Mouse (Mus musculus) adrenal gland, adult 8-10 months (tissue): ENCODE data around the gene Olfr933. TPM values are rescaled to one million over a fixed set of nuclear protein-coding genes. Genes with fewer than 3 reads are reported as not detected.

ENCODE experiments used
- DNase-seq: peaks from one replicate; pipeline ENCODE4 v3.0.0; 2022
- total RNA-seq, 4 experiments: library from RNA; stranded (reverse); gene quantifications; 2 replicates each; pipeline ENCODE4 v1.2.4; 2022

Gene Olfr933
- total RNA-seq = not detected

DNA sequence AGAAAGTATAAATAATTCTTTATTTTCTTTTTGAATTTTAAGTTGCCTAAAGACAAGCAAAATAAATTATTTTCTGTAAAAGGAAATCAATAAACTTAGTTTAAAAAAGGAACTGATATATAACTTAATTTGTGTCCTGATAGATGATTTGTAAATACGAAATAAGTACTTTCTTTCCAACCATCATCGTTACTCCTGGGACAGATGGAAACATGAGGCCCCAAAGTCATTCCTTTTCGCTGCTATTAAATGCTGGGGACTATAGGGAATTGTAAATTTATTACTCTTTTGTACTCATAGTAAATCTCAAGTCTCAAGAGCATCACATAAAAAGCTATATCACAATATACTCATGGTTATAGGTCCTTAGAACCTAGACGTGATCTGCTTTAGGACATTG, at the start of gene Olfr933:
Gene Olfr933 (plus strand): TSS at position 301 of the 400 bp plus-strand sequence.
- no peak for DNase-seq

DNA sequence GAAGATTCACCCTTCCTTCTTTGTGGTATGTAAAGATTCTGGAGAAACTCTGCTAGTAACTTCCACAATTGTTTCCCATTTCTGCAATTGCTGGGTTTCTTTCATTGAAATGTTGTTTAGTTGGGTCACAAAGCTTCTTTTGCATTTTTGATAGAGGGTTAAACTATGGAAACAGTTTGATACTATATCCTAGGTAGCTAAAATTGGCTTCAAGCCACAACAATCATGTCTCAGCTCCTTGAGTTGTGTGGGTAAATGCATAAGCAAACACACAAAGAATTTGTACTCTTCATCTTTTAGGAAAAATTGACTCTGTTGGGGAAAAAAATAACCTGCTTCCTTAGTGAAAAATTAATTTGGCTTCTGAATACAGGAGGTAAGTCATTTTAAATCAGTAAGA, 42.6 kb upstream of the Olfr933 start, which contains the start of gene Olfr930:
Gene Olfr930 (plus strand): TSS at position 301 of the 400 bp plus-strand sequence.
- DNase-seq = no peak

DNA sequence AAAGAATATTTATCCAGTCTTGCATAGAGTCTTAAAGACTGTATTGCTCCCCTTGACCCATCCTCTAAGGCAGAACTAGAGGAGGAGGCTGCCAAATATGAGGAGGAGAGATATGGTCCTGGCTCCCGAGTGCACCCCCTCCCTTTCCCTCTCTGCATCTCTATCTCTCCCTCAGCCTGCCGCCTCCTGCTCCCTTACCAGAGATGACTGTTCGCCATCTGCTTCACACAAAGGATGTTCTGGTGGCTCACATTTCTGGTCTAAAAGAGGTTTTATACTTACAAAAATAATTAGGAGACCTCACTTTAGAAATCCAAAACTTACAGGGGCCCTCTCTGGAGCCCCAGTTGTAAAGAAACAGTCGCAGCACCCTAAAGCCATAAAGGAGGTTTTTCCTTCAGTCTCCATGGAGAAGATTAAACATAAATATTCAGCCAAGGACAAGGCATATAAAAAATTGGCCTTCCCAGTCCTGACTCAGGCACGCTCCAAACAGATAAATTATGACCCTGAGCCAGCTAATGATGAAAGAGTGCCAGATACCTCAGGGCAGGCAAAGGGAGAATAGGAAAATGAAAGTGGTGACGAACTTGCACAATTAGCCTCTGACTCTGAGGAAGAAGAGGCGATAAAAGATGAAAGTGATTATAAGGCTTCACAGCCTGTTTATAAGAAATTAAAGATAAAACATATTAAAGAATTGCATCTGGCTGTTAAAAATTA, 18.6 kb upstream of the Olfr933 start:
- DNase-seq = peak; percentile 53

DNA sequence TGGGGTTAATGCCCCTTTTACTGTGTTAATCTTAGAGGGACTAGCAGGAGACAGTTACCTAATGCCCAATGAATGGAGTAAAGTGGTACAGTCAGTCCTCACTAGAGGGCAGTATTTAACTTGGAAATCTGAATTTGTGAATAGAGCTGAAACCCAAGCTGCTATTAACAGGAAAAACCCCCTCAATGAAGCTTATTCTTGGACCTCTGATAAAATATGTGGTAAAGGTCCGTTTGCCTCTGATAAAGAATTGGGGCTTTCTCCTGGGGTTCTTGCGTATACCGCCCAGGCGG, 18.0 kb upstream of the Olfr933 start:
- no peak for DNase-seq

DNA sequence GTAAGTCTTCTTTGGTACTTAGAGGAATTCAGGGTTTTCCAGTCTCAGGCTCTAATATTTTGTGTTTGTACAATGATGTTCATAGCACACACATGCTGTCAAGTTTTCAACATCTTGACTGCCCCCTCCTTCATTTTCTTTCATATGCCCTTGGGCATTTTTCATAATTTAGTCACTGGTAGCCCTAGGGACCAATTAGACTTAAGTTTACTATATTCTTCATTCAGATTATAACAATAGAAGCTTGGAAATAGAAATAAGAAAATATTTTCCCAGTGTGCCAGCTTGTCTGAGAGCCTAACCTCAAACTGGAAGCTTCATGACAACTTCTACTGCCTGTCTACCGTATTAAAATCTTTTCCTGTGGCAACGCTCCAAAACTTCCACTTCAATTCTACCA, 16.1 kb downstream of the Olfr933 start, which contains the start of gene Olfr934:
Gene Olfr934 (minus strand): TSS at position 101 of the 400 bp plus-strand sequence.
- DNase-seq = no peak

DNA sequence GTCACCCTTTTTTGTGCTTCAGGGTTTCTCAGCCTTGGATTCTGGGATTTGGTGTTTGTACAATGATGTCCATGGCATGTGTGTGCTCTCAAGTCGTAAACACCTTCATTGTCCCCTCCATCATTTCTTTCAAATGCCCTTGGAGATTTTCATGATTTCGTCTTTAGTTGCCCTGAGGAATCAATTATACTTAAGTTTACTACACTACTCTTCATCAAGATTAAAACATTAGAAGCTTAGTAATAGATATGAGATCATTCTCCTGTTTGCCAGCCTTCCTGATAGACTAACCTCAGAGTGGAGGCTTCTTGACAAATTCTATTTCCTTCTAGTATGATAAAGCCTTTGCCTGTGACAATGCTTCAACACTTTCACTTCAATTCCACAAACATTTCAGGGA, 27.5 kb downstream of the Olfr933 start, which contains the start of gene Olfr935:
Gene Olfr935 (minus strand): TSS at position 101 of the 400 bp plus-strand sequence.
- no peak for DNase-seq

DNA sequence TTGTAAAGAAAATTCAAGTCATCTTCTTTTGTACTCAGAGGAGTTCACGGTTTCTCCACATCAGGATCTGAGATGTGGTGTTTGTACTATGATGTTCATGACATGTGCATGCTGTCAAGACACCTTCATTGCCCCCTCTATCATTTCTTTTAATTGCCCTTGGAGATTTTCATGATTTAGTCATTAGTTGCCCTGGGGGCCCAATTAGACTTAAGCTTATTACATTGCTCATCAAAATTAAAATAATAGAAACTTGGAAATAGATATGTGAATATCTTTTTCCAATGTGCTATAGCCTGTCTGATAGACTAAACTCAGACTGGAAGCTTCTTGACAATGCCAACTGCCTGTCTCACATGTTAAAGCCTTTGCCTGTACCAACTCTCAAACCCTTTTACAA, 51.2 kb downstream of the Olfr933 start, which contains the start of gene Olfr146:
Gene Olfr146 (minus strand): TSS at position 101 of the 400 bp plus-strand sequence.
- DNase-seq = no peak

Other genes with a start within 250 kb of the Olfr933 start
- gene Olfr920, start 220.0 kb upstream of the Olfr933 start, total RNA-seq = under 1 TPM; 0.23 to 0.83 (median 0.51) TPM
- gene Olfr921, start 199.2 kb upstream of the Olfr933 start, total RNA-seq = under 1 TPM in 1 of 4 experiments, not detected in 3; 0.05 TPM
- not detected for gene Olfr922, start 157.7 kb upstream of the Olfr933 start, total RNA-seq
- not detected for gene Olfr923, start 145.8 kb upstream of the Olfr933 start, total RNA-seq
- gene Olfr924, start 127.9 kb upstream of the Olfr933 start, total RNA-seq = not detected
- gene Olfr26, start 117.3 kb upstream of the Olfr933 start, total RNA-seq = not detected
- not detected for gene Olfr926, start 95.2 kb upstream of the Olfr933 start, total RNA-seq
- gene Olfr930, start 42.5 kb upstream of the Olfr933 start, total RNA-seq = not detected
- gene Olfr934, start 16.0 kb downstream of the Olfr933 start, total RNA-seq = not detected
- gene Olfr935, start 27.4 kb downstream of the Olfr933 start, total RNA-seq = not detected
- not detected for gene Olfr146, start 51.1 kb downstream of the Olfr933 start, total RNA-seq
- not detected for gene Olfr937, start 92.6 kb downstream of the Olfr933 start, total RNA-seq
- gene Olfr938, start 106.6 kb downstream of the Olfr933 start, total RNA-seq = not detected
- gene Olfr27, start 155.8 kb downstream of the Olfr933 start, total RNA-seq = not detected
- not detected for gene Olfr943, start 194.0 kb downstream of the Olfr933 start, total RNA-seq
- not detected for gene Olfr944, start 229.6 kb downstream of the Olfr933 start, total RNA-seq